Mouse (Mus musculus) heart, postnatal 4 days (tissue): ENCODE measurements around the gene Dnajc9. TPM values are rescaled to one million over a fixed set of nuclear protein-coding genes. Genes with fewer than 3 reads are reported as not detected.

Experiments used
- DNase-seq: peaks from one replicate; pipeline ENCODE4 v3.0.0; 2021
- total RNA-seq, 2 experiments: library from RNA; stranded (reverse); gene quantifications; 2 replicates each; pipeline ENCODE4 v1.2.3; 2021

Gene Dnajc9
- 10 to 100 TPM; 39.7 to 42.5 TPM for total RNA-seq

DNA sequence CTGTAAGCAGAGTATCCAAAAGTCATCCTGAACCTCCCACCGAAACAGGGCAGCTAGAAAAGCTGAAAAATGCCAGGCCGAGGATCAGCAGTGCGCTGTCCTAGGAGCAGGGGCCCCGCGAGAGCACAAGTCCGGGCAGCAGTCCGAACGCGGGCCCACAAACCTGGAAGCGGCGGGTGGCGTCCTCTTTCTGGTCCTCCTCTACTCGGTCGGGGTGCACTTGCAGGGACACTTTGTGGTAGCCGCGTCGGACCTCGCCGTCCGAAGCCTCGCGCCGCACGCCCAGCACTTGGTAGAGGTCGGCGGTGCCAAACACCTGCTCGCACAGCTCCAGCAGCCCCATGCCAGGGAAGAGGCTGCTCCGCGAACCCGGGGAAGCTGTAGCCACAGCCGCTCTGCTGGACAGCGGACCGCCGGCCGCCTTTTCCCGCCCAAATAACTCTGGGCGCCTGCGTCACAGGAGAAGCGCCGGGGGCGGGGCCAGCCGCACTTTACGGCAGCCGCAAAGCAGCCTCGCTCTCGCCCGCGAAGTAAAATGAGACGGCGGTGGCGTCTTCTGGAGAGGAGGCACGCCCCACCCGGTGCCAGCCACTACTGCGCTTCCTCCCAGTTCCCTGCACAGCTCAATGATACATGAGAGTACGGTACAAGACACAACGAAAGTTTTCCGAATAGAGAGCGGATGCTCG is at the start of gene Dnajc9:
TSS of gene Dnajc9 (minus strand) at position 470 of the 689 bp plus-strand sequence.
- DNase-seq: peak; percentile 97

DNA sequence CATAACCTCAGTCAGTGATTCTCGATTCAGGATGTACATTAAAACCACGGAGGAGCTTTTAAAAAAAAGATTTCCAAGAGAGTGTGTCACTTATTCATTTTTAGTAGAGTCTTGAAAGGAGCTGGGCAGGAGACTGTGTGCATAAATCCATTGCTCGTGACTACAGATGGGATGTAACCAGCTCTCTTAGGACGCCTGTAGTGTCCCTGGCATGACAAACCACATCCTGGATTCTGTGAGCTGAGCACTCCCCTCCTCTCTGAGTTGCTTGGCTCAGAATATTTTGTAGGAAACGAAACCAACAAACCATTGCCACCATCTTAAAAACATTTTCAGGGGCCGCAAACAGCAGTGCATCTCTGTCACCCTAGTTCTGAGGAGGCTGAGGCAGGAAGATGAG is 48.3 kb upstream of the Dnajc9 start:
- DNase-seq: no peak

DNA sequence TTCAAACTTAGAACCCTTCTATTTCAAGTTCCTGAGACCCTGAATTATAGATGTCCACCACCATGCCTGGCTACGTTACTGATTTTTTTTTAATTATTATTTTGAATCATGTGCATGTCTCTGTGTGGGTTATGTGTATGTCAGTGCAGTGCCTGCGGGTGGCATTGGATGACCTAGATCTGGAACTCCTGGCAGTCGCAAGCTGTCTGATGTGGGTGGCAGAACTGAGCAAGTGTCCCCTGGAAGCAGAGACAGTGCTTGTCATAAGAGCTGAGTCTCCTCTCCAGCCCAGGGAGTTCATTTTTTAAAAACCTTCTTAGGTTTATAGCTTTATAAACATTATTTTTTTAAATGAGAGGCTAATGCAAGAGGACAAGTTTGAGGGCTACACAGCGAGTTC is 43.7 kb upstream of the Dnajc9 start:
- DNase-seq: no peak

DNA sequence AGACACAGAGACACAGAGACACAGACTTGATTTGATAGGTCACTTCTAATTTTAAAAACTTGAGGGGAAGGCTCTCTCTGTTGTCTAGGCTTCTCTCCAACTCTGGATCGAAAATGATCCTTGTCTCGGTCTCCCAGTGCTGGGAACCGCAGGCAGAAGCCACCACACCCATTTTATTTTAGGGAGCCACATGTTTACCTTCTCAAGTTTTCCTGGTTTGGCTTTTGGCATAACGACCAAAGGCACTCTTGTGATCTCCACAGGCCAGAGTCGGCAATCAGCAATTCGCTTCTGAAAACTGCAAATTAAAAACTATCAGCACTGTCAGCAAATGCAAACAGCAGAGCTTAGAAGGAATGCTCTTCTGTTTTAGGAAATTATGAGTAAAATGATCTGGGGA is 43.0 kb upstream of the Dnajc9 start:
- DNase-seq: no peak

DNA sequence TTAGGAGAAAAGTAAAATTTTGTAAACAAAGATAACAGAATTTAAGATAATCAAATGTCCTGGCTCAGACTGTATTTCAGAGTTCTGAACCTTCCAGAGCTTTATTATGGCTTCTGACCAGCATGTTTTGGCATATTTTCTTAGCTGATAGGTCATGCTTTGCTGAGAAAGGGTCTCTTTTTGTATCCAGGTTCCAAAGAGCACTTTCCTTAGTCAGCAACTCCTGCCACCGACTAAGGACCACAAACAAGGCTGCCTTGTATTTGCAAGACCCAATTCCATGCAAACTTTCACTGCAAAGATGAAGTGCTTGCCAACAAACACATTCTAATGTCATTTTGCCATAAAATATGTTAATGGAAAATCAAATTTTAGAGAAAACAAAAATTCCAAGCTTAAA is 41.1 kb upstream of the Dnajc9 start:
- no peak for DNase-seq

DNA sequence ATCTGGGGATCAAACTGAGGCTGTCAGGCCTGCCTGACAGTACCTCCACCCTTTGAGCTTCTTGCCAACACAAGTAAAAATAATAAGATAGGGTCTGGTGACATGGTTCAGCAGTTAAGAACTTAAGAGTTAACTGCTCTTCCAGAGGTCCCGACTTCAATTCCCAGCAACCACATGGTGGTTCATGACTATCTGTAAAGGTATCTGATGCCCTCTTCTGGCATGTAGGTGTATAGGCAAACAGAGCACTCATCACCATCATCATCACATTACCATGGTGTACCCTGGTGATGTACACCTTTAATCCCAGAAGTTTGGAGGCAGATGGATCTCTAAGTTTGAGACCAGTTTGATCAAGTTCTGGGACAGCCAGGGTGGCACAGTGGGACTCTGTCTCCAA is 39.9 kb upstream of the Dnajc9 start:
- DNase-seq: no peak

DNA sequence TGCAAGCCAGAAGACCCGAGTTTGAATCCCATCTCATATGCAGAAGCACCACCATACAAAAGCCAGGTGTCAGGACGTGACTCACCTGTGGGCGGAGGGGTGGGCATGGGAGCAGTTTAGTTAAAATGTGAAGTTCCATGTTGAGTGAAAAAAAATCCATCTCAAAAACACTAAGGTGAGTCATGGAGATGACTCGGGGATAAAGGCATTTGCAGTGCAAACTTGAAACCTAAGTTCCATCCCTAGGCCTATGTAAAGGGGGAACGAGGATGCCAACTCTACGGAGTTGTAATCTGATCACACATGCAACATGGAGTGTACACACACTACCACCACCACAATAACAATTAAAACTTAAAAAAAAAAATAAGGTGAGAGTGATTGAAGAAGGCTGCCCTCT is 34.3 kb upstream of the Dnajc9 start:
- DNase-seq: no peak

DNA sequence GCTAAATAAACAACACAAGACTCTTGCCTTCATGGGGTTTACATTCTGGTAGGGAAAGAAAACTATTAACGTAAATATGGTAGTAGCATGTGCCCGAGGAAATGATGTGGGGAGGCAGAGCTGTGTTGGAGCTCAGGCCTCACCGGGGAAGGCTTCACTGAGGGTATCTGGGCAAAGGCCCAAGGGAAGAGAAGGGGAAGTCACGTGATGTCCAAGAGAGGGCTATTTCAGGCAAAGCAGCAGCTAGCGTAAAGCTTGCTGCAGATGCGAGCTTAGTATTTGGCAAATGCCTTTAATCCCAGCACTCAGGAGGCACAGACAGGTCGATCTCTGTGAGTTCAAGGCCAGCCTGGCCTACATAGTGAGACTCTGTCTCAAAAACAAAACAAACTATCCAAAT is 33.5 kb upstream of the Dnajc9 start:
- peak; percentile 33 for DNase-seq

DNA sequence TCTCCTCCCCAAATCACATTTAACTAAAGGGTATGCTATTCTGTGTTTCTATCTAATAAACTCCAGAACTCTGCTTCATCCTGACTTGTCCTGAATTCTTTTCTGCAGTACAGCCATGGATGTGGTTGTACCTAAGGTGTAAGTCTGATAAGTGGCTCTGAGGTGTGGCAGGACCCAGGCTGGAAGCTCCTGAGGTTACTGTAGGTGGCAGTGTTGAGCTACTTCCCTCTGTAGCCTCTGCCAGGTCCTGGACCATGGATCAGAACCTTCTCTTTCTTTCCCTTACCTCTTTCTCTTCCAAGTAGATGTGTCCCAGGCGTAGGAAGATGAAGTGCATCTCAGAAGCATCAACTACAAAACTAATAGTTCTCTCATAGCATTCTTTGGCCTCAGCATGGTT is 11.4 kb upstream of the Dnajc9 start:
- DNase-seq: peak; percentile 43

DNA sequence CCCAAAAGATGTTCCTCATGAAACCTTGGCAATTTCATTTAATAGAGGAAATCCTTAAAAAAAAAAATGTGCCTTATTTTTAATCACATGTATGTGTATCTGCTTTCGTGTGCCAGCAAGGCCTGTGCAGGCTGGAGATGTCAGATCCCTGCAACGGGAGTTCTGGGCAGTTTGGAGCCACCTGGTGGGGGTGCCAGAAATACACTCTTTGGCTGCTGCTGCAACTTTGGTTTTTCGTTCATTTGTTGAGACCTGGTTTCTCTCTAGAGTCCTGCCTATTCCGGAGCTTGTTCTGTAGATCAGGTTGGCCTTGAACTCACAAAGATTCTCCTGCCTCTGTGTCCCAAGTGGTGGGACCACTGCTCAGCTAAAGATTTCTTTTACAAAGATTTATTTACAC is 10.2 kb upstream of the Dnajc9 start:
- peak; percentile 49 for DNase-seq

DNA sequence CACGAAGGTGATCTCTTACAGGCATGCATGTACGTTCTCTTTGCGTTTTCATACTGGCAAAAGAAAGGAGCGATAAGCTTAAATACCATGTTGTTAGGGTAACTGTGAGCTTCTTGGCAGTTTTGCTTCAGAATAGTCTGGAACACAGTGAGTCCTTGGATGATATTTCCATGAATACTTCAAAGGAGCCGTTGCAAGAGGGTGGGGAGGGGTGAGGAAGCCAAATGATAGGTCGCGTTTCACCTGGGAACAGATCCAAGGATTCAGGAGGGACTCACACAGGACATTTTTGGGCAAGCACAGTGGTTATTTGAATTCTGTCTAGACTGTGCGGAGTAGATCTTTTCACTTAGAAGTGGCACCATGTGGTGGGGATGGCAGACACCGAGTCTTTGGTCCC is 8.5 kb upstream of the Dnajc9 start:
- DNase-seq: no peak

DNA sequence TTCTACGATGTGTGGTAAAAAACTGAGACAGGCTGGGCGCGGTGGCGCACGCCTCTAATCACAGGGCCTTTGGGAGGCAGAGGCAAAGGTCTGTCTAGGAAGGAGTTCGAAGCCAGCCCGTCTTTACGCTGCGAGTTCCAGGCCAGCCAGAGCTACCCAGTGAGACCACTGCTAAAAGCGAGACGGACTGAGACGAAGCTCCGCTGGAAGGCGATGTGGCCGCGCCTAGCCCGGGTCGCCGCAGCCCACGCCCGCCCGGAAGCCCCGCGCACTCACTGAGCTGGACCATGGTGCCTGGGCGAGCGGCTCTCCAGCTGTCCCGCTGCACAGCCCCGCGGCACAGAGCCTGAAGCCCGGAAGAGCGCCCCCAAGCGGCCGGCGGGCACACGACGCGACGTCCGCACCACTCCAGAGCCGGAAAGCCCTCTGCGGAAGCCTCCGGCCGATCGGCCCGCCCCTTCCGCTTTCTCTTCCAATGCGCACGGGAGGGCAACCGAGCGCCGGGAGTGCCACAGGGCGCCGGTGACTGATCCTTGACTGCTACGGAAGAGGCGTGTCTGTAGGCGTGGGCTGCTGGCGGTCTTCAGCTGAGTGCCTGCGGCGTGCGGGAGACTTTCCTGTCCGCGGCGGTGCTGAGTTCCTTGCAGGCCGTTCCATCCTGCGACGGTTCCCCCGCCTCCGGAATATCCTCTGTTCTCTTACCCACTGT is 4.6 kb upstream of the Dnajc9 start, which contains the start of gene Mrps16:
TSS of gene Mrps16 (minus strand) at position 430 of the 709 bp plus-strand sequence.
- peak; percentile 95 for DNase-seq

DNA sequence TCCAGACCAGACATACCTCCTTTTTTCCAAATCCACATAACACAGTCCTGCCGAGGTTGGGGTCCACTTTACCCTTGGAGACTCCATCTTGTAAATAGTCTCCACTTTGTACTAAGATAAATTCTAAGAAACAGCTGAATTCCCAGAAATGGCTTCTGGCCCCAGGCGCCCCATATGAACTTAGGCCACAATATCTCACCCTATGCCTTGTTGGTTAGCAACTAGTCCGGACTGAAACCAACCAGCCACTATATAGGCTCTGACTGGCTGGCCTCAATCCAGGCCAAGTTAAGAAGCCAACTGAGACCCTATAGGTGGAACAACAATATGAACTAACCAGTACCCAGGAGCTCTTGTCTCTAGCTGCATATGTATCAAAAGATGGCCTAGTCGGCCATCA is 3.6 kb upstream of the Dnajc9 start:
- no peak for DNase-seq

DNA sequence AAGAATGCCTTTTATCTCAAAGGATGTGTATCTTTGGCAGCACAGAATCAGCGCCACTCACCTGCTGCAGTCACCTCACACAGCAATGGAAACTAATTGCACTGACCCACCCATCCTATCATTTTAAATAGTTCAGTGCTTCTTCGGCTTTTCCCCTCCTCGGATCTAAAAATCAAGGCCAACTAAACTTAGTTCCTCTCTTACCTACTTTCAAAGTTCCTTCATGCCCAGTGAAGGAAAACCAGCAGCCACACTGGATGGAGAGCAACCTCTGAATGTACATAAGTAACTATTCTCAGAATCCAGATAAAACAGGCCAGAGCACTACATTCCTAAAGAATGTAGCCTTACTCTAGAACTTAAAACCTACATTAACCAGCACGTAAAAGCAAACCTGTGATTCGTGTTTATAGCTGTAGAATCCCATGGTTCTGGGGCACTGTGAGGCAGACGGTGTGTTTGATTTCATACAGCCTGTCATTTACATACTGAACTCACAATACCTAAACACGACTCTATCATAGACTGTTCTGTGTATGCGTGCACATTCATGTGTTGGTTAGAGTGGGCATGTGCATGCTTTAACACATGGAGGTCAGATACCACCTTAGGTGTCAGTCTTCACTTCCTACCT is 853 bp upstream of the Dnajc9 start:
- DNase-seq: no peak

DNA sequence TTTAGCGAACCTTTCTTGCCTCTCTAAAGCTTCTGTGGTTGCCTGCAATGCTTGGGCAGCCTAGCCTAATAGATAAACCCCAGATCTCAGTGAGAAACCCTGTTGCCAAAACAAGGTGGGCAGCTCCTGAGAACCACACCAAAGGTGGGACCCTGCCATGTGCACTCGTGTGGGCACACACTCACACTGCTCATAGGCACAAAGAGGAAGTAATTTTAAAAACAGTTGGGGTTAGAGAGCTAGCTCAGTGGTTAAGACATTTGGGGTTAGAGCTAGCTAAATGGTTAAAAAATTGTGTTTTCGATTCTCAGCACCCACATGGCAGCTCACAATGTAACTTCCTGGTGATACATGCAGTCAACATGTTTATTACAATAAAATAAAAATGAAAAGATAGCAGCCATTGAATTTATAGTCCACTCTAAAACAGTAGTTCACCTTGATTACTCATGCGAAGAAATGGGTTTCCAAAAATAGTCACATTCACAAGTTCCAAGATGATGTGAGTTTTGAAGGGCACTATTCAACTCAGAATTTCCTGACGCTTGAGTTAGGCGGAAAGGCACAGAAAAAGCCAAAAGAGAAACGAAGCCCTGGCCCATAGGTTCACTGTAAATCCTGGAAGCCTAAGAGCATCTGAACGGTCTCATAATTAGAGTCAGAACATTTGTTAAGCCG is 8.8 kb downstream of the Dnajc9 start:
- DNase-seq: no peak

DNA sequence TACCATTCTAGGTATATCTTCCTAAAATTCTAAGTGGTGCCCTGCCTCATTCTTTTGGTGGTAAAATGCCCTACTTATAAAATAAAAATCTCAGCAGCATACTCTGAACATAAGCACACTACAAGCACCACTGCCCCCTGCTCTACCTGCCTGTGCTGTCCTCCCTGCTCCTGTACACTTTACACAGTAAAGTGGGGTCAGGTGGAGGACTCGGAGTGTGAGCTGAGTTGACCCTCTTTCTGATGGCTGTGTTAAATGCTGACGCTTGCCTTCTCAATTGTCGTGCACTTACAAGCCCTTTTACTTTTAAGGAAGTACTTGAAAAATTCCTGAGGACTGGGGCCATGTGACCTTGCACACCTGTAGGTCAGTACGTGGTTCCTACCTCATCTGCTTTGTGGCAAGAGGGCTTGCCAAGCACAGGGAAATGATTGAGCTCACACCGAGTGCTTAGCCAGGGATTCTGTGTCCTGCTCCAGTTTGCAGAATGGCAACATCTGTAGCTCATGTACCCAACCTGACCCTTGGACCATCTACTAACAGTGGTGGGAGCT is 9.5 kb downstream of the Dnajc9 start:
- DNase-seq: no peak

DNA sequence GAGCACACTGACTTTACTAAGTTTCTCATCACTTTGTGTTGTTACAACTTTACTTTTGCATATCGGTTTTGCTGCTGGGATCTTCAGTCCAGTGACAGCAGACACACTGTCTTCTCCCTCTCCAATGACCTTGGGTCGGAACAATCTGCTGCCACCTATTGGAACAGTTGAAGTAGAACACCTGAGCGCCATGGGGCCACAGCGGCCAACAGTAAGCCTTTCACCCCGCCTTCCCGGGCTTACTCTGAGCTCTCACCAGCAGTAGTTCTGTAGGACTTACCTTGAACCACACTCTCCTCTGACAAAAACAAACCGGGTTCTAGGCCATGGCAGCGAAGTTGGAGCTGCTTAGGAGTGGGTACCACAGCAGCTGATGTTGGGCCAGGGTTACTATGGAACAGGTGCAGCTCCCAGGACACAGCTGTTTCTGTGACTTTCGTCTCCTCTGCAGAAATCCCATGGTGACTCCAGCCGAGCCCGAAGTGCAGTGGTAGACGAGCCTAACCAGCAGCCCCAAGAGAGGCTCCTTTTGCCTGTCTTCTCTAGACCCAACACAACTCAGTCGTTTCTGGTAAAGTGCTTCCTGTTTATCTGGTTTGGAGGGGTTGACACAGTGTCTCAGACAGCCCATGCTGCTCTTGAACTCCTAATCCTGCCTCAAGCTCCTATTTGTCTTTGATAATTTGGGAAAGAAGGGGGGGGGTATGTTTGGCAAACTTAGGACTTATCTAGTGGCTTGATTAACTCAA is 10.2 kb downstream of the Dnajc9 start:
- DNase-seq: peak; percentile 69

DNA sequence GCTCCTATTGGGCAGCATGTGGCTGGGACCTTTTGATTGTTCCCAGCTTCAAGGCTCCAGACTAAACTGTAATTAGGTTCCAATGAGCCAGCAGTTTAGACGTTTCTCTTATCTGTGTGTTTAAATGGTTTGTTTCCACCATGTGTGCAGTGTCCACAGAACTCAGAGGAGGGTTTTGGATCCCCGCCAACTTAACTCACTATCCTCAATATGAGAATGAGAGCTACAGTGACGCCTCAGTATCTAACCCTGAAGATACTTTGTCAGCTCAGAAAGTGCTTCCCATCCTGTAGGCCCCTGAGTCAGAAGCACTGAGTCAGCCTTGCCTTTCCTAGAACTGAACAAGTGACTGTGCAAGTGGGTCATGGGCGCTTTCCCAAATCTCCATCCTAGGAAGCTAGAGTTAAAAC is 11.6 kb downstream of the Dnajc9 start:
- DNase-seq: peak; percentile 31

DNA sequence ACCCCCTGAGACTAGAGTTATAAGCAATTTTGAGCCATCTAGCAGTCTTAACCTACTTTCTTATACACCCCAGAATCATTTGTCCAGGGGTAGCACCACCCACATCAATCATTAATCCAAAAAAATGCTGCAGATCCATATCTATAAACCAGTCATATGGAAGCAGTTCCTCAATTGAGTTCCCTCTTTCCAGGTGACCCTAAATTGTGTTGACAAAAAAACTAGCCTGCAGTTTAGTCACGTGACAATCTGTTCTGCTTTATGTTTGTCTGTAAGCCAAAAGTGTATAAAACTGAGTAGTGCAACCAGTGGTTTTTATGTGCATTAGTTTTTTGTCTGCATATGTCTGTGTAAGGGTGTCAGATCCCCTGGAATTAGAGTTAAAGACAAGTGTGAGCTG is 16.9 kb downstream of the Dnajc9 start:
- no peak for DNase-seq

DNA sequence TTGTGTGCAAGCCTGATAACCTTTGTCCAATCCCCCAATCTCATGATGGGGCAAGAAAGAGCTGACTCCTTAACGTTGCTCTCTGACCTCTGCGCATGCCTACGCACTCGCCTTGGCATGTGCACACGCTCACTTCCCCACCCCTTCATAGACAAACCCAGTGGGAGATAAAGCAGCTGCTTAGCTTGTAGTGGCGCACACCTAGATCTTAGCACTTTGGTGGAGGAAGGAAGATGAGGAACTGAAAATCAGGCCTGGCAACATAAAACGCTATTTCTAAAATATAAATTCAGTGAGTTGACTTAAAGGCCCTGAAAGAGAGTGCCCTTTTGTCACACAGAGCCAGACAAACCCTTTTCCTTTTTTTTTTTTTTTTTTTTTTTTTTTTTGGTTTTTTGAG is 17.9 kb downstream of the Dnajc9 start:
- DNase-seq: no peak

DNA sequence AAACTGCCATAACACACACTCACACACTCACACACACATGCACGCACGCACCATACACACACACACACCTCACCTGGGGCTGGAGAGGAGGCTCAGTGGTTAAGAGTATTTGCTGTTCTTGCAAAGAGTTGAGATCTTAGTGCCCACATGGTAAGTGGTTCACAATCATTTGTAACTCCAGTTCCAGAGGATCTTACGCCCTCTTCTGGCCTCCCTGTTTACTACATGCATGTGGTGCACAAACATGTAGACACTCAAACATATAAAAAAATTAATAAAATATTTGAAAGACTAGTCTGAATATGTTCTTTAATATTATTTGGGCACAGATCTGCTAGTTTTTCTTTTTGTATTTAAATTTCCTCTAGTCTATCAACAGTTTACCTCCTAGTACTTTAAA is 20.4 kb downstream of the Dnajc9 start:
- DNase-seq: no peak

DNA sequence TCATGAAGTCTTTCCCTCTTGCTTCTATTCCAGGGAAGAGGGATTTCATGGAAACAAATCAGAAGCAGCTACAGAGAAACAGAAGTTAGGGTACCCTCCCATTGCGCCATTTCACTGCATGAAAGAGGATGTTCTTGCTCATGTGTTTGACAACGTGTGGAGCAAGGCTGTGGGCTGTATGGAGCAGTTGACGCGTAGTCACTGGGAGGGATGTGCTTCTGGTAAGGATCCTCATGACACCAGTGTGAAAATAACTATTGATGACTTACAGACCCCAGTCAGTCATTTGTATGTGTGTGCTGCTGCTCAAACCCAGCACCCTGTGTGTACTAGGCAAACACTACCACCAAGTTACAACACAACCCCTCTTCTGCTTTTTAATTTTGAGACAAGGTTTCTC is 25.5 kb downstream of the Dnajc9 start:
- no peak for DNase-seq
